Mouse (Mus musculus) brain, embryonic 14.5 days (tissue): ENCODE measurements around the gene Rybp.

Source experiments
- CTCF ChIP-seq: fragments of 200-500 bp; IDR thresholded peaks from 2 replicates; pipeline ENCODE4 v1.5.1; 2012; ENCODE audit warnings: inconsistent platforms, mild to moderate bottlenecking, moderate library complexity, borderline replicate concordance; ENCODE audit not compliant: insufficient read depth, insufficient read length; ENCODE audit errors: extremely low read depth
- POLR2A ChIP-seq: fragments of 200-500 bp; IDR thresholded peaks from 2 replicates; pipeline ENCODE4 v1.6.1; 2012; ENCODE audit warnings: mild to moderate bottlenecking, inconsistent platforms, borderline replicate concordance; ENCODE audit not compliant: poor library complexity, insufficient read depth, insufficient read length, severe bottlenecking; ENCODE audit errors: extremely low read depth

DNA sequence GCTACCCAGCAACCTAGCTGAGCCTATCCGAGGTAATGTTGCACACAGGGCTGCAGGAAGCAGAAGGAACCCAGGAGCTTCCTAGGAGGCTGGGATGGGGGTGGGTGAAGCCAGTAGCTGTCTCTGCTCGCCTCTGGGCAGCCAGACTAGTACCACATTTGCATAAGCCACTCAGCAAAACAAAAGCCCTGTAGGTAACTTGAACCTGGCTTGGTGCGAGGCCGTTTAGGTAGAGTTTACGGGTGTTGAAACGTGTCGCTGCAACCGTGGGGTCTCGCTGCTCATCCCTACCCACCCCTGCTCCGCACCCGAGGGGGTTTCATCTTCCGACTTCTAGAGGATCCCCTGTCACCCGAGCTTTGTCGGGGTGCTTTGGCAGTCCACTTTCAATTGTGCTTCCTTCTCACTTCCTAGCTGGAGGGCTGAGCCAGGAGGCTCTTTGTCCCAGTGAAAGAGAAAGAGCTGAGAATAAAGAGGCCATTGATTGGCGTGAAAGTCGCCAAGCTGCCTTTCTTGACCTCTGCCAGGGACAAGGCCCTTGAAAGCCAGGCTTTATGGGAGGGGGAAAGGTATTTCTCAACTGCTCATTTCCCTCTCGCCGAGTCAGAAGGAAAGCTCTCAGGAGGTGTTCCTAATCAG is 48.3 kb upstream of the Rybp start:
- no peak for TF ChIP-seq CTCF
- TF ChIP-seq POLR2A: no peak
